Mouse (Mus musculus) CH12.LX (cell line): Measurements from ENCODE around the gene Pck2. TPM values are rescaled to one million over a fixed set of nuclear protein-coding genes. Genes with fewer than 3 reads are reported as not detected.

Experiments used
- DNase-seq: peaks from one replicate; pipeline ENCODE4 v3.0.0-alpha.2; 2013; ENCODE audit errors: extremely low read depth
- H3K27ac ChIP-seq: 2 replicates; pipeline ENCODE4 v1.5.1; 2012; ENCODE audit warnings: low read depth, mild to moderate bottlenecking, control low read depth, moderate library complexity; ENCODE audit not compliant: insufficient read depth
- H3K27me3 ChIP-seq: replicated peaks from 2 replicates; pipeline ENCODE3; 2012; ENCODE audit warnings: inconsistent platforms
- H3K36me3 ChIP-seq, 2 experiments: replicated peaks in 1 of 2; 2 replicates each; pipeline versions ENCODE3 to v1.6.1; 2012; ENCODE audit warnings: inconsistent platforms in 1 of 2, low read length in 1 of 2, mild to moderate bottlenecking in 1 of 2, mixed read lengths in 1 of 2, moderate library complexity in 1 of 2; ENCODE audit not compliant: control insufficient read depth in 1 of 2, insufficient read depth in 1 of 2
- H3K4me1 ChIP-seq, 2 experiments: 2 replicates each; pipeline ENCODE4 v1.6.1; 2012; ENCODE audit warnings: inconsistent platforms in 1 of 2, moderate library complexity in 1 of 2; ENCODE audit not compliant: insufficient read depth in 2 of 2, control insufficient read depth in 1 of 2
- H3K4me2 ChIP-seq: 2 replicates; pipeline ENCODE4 v1.6.1; 2012; ENCODE audit warnings: low read depth, mild to moderate bottlenecking, control low read depth; ENCODE audit not compliant: poor library complexity, insufficient read depth, severe bottlenecking
- H3K4me3 ChIP-seq, 3 experiments: fragments of 150-350 bp in 1 of 3; sonication (generic) in 1 of 3; replicated peaks in 1 of 3; 2 replicates each; pipeline versions ENCODE3 to v1.5.1; 2011 to 2012; ENCODE audit warnings: low read depth in 2 of 3, low read length in 2 of 3, mild to moderate bottlenecking in 2 of 3, moderate library complexity in 2 of 3, control low read depth in 1 of 3, improper control_type of control experiment in 1 of 3, inconsistent platforms in 1 of 3, mixed read lengths in 1 of 3; ENCODE audit not compliant: poor library complexity in 1 of 3
- H3K79me2 ChIP-seq: replicated peaks from 2 replicates; pipeline ENCODE4 v1.6.1; 2012; ENCODE audit warnings: mild to moderate bottlenecking, moderate library complexity; ENCODE audit not compliant: control insufficient read depth, poor library complexity, insufficient read depth, severe bottlenecking; ENCODE audit errors: extremely low read depth
- H3K9ac ChIP-seq: 2 replicates; pipeline ENCODE4 v1.6.1; 2012; ENCODE audit warnings: low read depth, mild to moderate bottlenecking, control low read depth, moderate library complexity; ENCODE audit not compliant: insufficient read depth
- H3K9me3 ChIP-seq: replicated peaks from 2 replicates; pipeline ENCODE3; 2012; ENCODE audit warnings: low read length, inconsistent platforms, mixed read lengths
- BHLHE40 ChIP-seq: IDR thresholded peaks from 2 replicates; pipeline ENCODE4 v1.6.1; 2011; ENCODE audit warnings: mild to moderate bottlenecking, low read depth, low read length, improper control_type of control experiment
- CHD2 ChIP-seq: IDR thresholded peaks from 2 replicates; pipeline ENCODE4 v1.6.1; 2011; ENCODE audit warnings: low read length, improper control_type of control experiment
- ELF1 ChIP-seq: IDR thresholded peaks from 2 replicates; pipeline ENCODE4 v1.6.1; 2014; ENCODE audit warnings: low read depth, mild to moderate bottlenecking, inconsistent platforms, low read length, improper control_type of control experiment
- EP300 ChIP-seq: IDR thresholded peaks from 2 replicates; pipeline ENCODE4 v1.6.1; 2011; ENCODE audit warnings: low read length, improper control_type of control experiment
- ETS1 ChIP-seq: conservative IDR thresholded peaks from 2 replicates; pipeline ENCODE4 v1.6.1; 2012; ENCODE audit warnings: low read depth, mild to moderate bottlenecking, inconsistent platforms, low read length, improper control_type of control experiment, moderate library complexity
- GABPA ChIP-seq: IDR thresholded peaks from 2 replicates; pipeline ENCODE4 v1.6.1; 2012; ENCODE audit warnings: low read depth, low read length, improper control_type of control experiment, inconsistent platforms; ENCODE audit not compliant: insufficient replicate concordance
- IRF4 ChIP-seq: IDR thresholded peaks from 2 replicates; pipeline ENCODE4 v1.6.1; 2014; ENCODE audit warnings: low read depth, mild to moderate bottlenecking, inconsistent platforms, low read length, improper control_type of control experiment
- KAT2A ChIP-seq: IDR thresholded peaks from 2 replicates; pipeline ENCODE4 v1.6.1; 2012; ENCODE audit warnings: low read length, improper control_type of control experiment, inconsistent platforms; ENCODE audit not compliant: insufficient replicate concordance
- MAX ChIP-seq: IDR thresholded peaks from 2 replicates; pipeline ENCODE4 v1.6.1; 2011; ENCODE audit warnings: low read length, improper control_type of control experiment
- MAZ ChIP-seq: IDR thresholded peaks from 2 replicates; pipeline ENCODE4 v1.6.1; 2012; ENCODE audit warnings: low read depth, mild to moderate bottlenecking, inconsistent platforms, low read length, improper control_type of control experiment, moderate library complexity
- MEF2A ChIP-seq: IDR thresholded peaks from 2 replicates; pipeline ENCODE4 v1.6.1; 2014; ENCODE audit warnings: low read depth, mild to moderate bottlenecking, inconsistent platforms, low read length, improper control_type of control experiment, borderline replicate concordance
- MYC ChIP-seq: IDR thresholded peaks from 2 replicates; pipeline ENCODE4 v1.6.1; 2011; ENCODE audit warnings: low read depth, mild to moderate bottlenecking, improper control_type of control experiment, low read length
- NELFE ChIP-seq: IDR thresholded peaks from 2 replicates; pipeline ENCODE4 v1.6.1; 2011; ENCODE audit warnings: low read depth, low read length, improper control_type of control experiment
- NRF1 ChIP-seq: IDR thresholded peaks from 2 replicates; pipeline ENCODE4 v1.6.1; 2014; ENCODE audit warnings: low read depth, mild to moderate bottlenecking, inconsistent platforms, low read length, improper control_type of control experiment, moderate library complexity
- POLR2A ChIP-seq: IDR thresholded peaks from 2 replicates; pipeline ENCODE4 v1.6.1; 2011; ENCODE audit warnings: low read depth, mild to moderate bottlenecking, improper control_type of control experiment, low read length
- RCOR1 ChIP-seq: conservative IDR thresholded peaks from 2 replicates; pipeline ENCODE4 v1.6.1; 2012; ENCODE audit warnings: low read depth, mild to moderate bottlenecking, inconsistent platforms, low read length, improper control_type of control experiment
- SIN3A ChIP-seq: IDR thresholded peaks from 2 replicates; pipeline ENCODE4 v1.6.1; 2012; ENCODE audit warnings: low read length, improper control_type of control experiment, inconsistent platforms
- TCF12 ChIP-seq: IDR thresholded peaks from 2 replicates; pipeline ENCODE4 v1.6.1; 2014; ENCODE audit warnings: low read depth, mild to moderate bottlenecking, inconsistent platforms, low read length, improper control_type of control experiment
- UBTF ChIP-seq: IDR thresholded peaks from 2 replicates; pipeline ENCODE4 v1.6.1; 2012; ENCODE audit warnings: low read depth, mild to moderate bottlenecking, inconsistent platforms, low read length, improper control_type of control experiment, moderate library complexity
- USF1 ChIP-seq: IDR thresholded peaks from 2 replicates; pipeline ENCODE4 v1.6.1; 2014; ENCODE audit warnings: low read depth, mild to moderate bottlenecking, inconsistent platforms, low read length, improper control_type of control experiment
- ZC3H11A ChIP-seq: IDR thresholded peaks from 2 replicates; pipeline ENCODE4 v1.6.1; 2012; ENCODE audit warnings: low read depth, mild to moderate bottlenecking, inconsistent platforms, low read length, improper control_type of control experiment
- ZKSCAN1 ChIP-seq: IDR thresholded peaks from 2 replicates; pipeline ENCODE4 v1.6.1; 2012; ENCODE audit warnings: low read depth, inconsistent platforms, low read length, improper control_type of control experiment, borderline replicate concordance
- ZMIZ1 ChIP-seq: IDR thresholded peaks from 2 replicates; pipeline ENCODE4 v1.6.1; 2012; ENCODE audit warnings: low read depth, mild to moderate bottlenecking, inconsistent platforms, low read length, improper control_type of control experiment
- ZNF384 ChIP-seq: IDR thresholded peaks from 2 replicates; pipeline ENCODE4 v1.6.1; 2012; ENCODE audit warnings: low read depth, low read length, improper control_type of control experiment, inconsistent platforms
- dilution Hi-C: fragments of 300-500 bp; cut with MboI; formaldehyde crosslinking; loops from 2 replicates; pipeline ENCODE4 v1.14.3; 2020; ENCODE audit warnings: low sequenced_read_pairs; ENCODE audit not compliant: extremely low pct_unique_long_range_greater_than_20kb, extremely low pct_ligation_motif_present
- in situ Hi-C: fragments of 300-500 bp; cut with MboI; formaldehyde crosslinking; loops from 3 replicates; pipeline ENCODE4 v1.14.3; 2019; ENCODE audit warnings: low sequenced_read_pairs, low pct_ligation_motif_present, low pct_unique_long_range_greater_than_20kb, mixed read lengths
- polyA plus RNA-seq: library from polyadenylated mRNA; unstranded; fragments of >175 nt; gene quantifications from 2 replicates; pipeline ENCODE4 v1.2.1, GENCODE M21; 2012; ENCODE audit warnings: low read depth; ENCODE audit not compliant: insufficient read length
- total RNA-seq, 2 experiments: library from RNA; depleted of rRNA; stranded (reverse); fragments of 300-350 nt in 1 of 2; fragments of >200 nt in 1 of 2; gene quantifications; 2 replicates each; pipeline ENCODE4 v1.2.3; 2012 to 2014

Pck2 gene
- total and polyA plus RNA-seq, 3 experiments: 120 to 286 (median 144) TPM

GRCm38 (mm10) chr14:55490361-55491201 lies 49.5 kb upstream of the Pck2 start, which contains the start of gene Carmil3:
TSS of gene Carmil3 (plus strand) at chr14:55490651.
- no peak for TF ChIP-seq MYC
- TF ChIP-seq ZKSCAN1: no peak
- no peak for TF ChIP-seq MAX
- no peak for TF ChIP-seq ZC3H11A
- TF ChIP-seq MEF2A: peak; percentile 85
- no peak for TF ChIP-seq RCOR1
- TF ChIP-seq ELF1: no peak
- TF ChIP-seq SIN3A: peak; percentile 63; the same call in 1 of the 2 replicates
- TF ChIP-seq TCF12: peak; percentile 60; the same call in 1 of the 2 replicates
- TF ChIP-seq POLR2A: no peak
- TF ChIP-seq ZMIZ1: no peak
- TF ChIP-seq MAZ: no peak
- peak; percentile 56; the same call in 1 of the 2 replicates for TF ChIP-seq IRF4
- TF ChIP-seq ETS1: peak; percentile 82
- TF ChIP-seq UBTF: peak; percentile 40; the same call in 1 of the 2 replicates
- TF ChIP-seq NELFE: no peak
- TF ChIP-seq CHD2: peak; percentile 59
- no peak for TF ChIP-seq USF1
- TF ChIP-seq BHLHE40: peak; percentile 70
- 0 out of 2 replicates have a peak, but pooled peaks have one; percentile 32 for TF ChIP-seq KAT2A
- TF ChIP-seq EP300: peak; percentile 55; the same call in 1 of the 2 replicates
- peak; percentile 82 for TF ChIP-seq NRF1
- TF ChIP-seq GABPA: no peak
- peak; percentile 98 for TF ChIP-seq ZNF384
- Histone ChIP-seq H3K9ac (peak within 1 kb of the TSS; percentile 39; the same call in 1 of the 2 replicates), H3K9me3 (no peaks in the 10 kb centered on the region), H3K27me3 (no peaks in the 10 kb centered on the region), H3K27ac (peak within 1 kb of the TSS; percentile 19; the same call in 1 of the 2 replicates), H3K4me2 (peak within 1 kb of the TSS; percentile 67), H3K4me3 (peak within 1 kb of the TSS; percentile 69 to 74 (median 73)), H3K4me1 (peaks cover 30 to 63% of the 10 kb centered on the region in 2 experiments), H3K79me2 (no peaks in the 10 kb centered on the region), H3K36me3 (peaks cover 0 to 56% of the 10 kb centered on the region in 2 experiments)
- DNase-seq: peak; percentile 72
- in situ Hi-C loops: no loop called here
- dilution Hi-C loops: no loop called here
